Mouse (Mus musculus) liver, embryonic 15.5 days (tissue): ENCODE results near the gene Nwd2. TPM values are rescaled to one million over a fixed set of nuclear protein-coding genes. Genes with fewer than 3 reads are reported as not detected.

Source experiments
- polyA plus RNA-seq: library from polyadenylated mRNA; unstranded; fragments of >200 nt; fragmentation: Nextera tagmentation; extraction: Ambion mirVana; gene quantifications from 2 replicates; pipeline ENCODE4 v1.2.1, GENCODE M21; 2015

Nwd2 gene
- polyA plus RNA-seq, 1 experiment from 2014 or later = not detected

Other genes with a start within 250 kb of the Nwd2 start
- gene 0610040J01Rik, start 163.3 kb downstream of the Nwd2 start, polyA plus RNA-seq = 20.4 and 24.6 TPM in 2 replicates